Mouse (Mus musculus) embryonic facial prominence, embryonic 14.5 days (tissue): ENCODE measurements at regions not wholly inside any gene's neighbourhood (a gene's known extent, or its start where the extent isn't known, plus 50 kb on each side); places are given as distances from the start of the nearest gene placed in this dataset.

Experiments used
- ATAC-seq: fragments of 200-750 bp; cut with Nextera tagmentation; 2 replicates; pipeline ENCODE4 v1.8.0; 2017; ENCODE audit warnings: low read depth, moderate number of reproducible peaks, moderate TSS enrichment
- DNase-seq: peaks from one replicate; pipeline ENCODE4 v3.0.0-alpha.2; 2015; ENCODE audit warnings: low spot score
- H3K27ac ChIP-seq: fragments of 300-500 bp; sonication (generic); replicated peaks from 2 replicates; pipeline ENCODE4 v1.5.1; 2014; ENCODE audit warnings: low read depth, mild to moderate bottlenecking, low read length, moderate library complexity
- H3K27me3 ChIP-seq: fragments of 300-500 bp; sonication (generic); replicated peaks from 2 replicates; pipeline ENCODE4 v1.6.1; 2014; ENCODE audit warnings: low read length; ENCODE audit not compliant: control insufficient read depth, insufficient read depth
- H3K36me3 ChIP-seq: fragments of 300-500 bp; sonication (generic); 2 replicates; pipeline ENCODE4 v1.6.1; 2014; ENCODE audit warnings: low read length, mixed read lengths; ENCODE audit not compliant: control insufficient read depth, insufficient read depth
- H3K4me1 ChIP-seq: fragments of 300-500 bp; sonication (generic); 2 replicates; pipeline ENCODE4 v1.6.1; 2014; ENCODE audit warnings: antibody characterized with exemption, low read length; ENCODE audit not compliant: control insufficient read depth, insufficient read depth
- H3K4me2 ChIP-seq: fragments of 300-500 bp; sonication (generic); 2 replicates; pipeline ENCODE4 v1.6.1; 2014; ENCODE audit warnings: low read depth, mild to moderate bottlenecking, low read length, moderate library complexity, mixed read lengths
- H3K4me3 ChIP-seq: fragments of 300-500 bp; sonication (generic); 2 replicates; pipeline ENCODE4 v1.5.1; 2014; ENCODE audit warnings: low read depth, mild to moderate bottlenecking, low read length
- H3K9ac ChIP-seq: fragments of 300-500 bp; sonication (generic); 2 replicates; pipeline ENCODE4 v1.6.1; 2014; ENCODE audit warnings: low read depth, mild to moderate bottlenecking, low read length, moderate library complexity, mixed read lengths
- H3K9me3 ChIP-seq: fragments of 300-500 bp; sonication (generic); 2 replicates; pipeline ENCODE4 v1.6.1; 2016; ENCODE audit warnings: low read length; ENCODE audit not compliant: control insufficient read depth
- WGBS: fragments of 180-500 bp; shearing (Covaris S2); extraction: QIAGEN DNeasy Blood & Tissue Kit; methylation state at CpG from one replicate; pipeline ENCODE4 v1.1.7; 2014; 5-methylcytosine and 5-hydroxymethylcytosine counted together

- ATAC-seq (no peak), DNase-seq (no peak)
- H3K9ac ChIP-seq = no peak overlapping the region
- peak overlapping the region; percentile 28 for H3K27ac ChIP-seq
- no peaks in the 10 kb centered on the region for H3K27me3 ChIP-seq
- H3K9me3 ChIP-seq = no peaks in the 10 kb centered on the region
- H3K4me1 ChIP-seq = no peaks in the 10 kb centered on the region
- no peak overlapping the region for H3K4me3 ChIP-seq
- H3K36me3 ChIP-seq = no peaks in the 10 kb centered on the region
- 65% methylated on average over 5 of the region's 5 CpGs for WGBS
- H3K4me2 ChIP-seq = no peak overlapping the region
Measured at GRCm38 (mm10) chr16:24281561-24281960, 111.7 kb upstream of the Lpp start.

- no peak overlapping the region for H3K9ac ChIP-seq
- H3K27ac ChIP-seq = no peak overlapping the region
- 86% methylated on average over 7 of the region's 7 CpGs for WGBS
- ATAC-seq (no peak), DNase-seq (no peak)
- H3K4me2 ChIP-seq = no peak overlapping the region
- H3K4me3 ChIP-seq = no peak overlapping the region
- no peaks in the 10 kb centered on the region for H3K4me1 ChIP-seq
- H3K36me3 ChIP-seq = no peaks in the 10 kb centered on the region
- no peaks in the 10 kb centered on the region for H3K27me3 ChIP-seq
- no peaks in the 10 kb centered on the region for H3K9me3 ChIP-seq
Measured at GRCm38 (mm10) chr16:24277857-24278256, 115.5 kb upstream of the Lpp start.

GRCm38 (mm10) chr16:24262701-24263100 is 130.6 kb upstream of the Lpp start:
- DNase-seq (no peak), ATAC-seq (no peak)
- Histone ChIP-seq H3K36me3 (no peaks in the 10 kb centered on the region), H3K9me3 (no peaks in the 10 kb centered on the region), H3K4me3 (no peak overlapping the region), H3K27ac (no peak overlapping the region), H3K9ac (no peak overlapping the region), H3K4me2 (no peak overlapping the region), H3K27me3 (no peaks in the 10 kb centered on the region), H3K4me1 (no peaks in the 10 kb centered on the region)
- WGBS = 92% methylated on average over 6 of the region's 6 CpGs

- Histone ChIP-seq H3K9ac (no peak overlapping the region), H3K9me3 (no peaks in the 10 kb centered on the region), H3K27me3 (no peaks in the 10 kb centered on the region), H3K4me2 (no peak overlapping the region), H3K4me3 (no peak overlapping the region), H3K27ac (no peak overlapping the region), H3K36me3 (no peaks in the 10 kb centered on the region), H3K4me1 (no peaks in the 10 kb centered on the region)
- DNase-seq = no peak
- ATAC-seq = no peak
- 78% methylated on average over 3 of the region's 3 CpGs for WGBS
Measured at GRCm38 (mm10) chr16:24259711-24260230, 133.5 kb upstream of the Lpp start.

- H3K4me1 ChIP-seq = no peaks in the 10 kb centered on the region
- no peak overlapping the region for H3K9ac ChIP-seq
- ATAC-seq = no peak
- no peaks in the 10 kb centered on the region for H3K9me3 ChIP-seq
- 18% methylated on average over 1 of the region's 1 CpGs for WGBS
- no peaks in the 10 kb centered on the region for H3K36me3 ChIP-seq
- H3K27me3 ChIP-seq = no peaks in the 10 kb centered on the region
- no peak overlapping the region for H3K4me3 ChIP-seq
- H3K4me2 ChIP-seq = no peak overlapping the region
- no peak for DNase-seq
- no peak overlapping the region for H3K27ac ChIP-seq
Measured at GRCm38 (mm10) chr16:24258991-24259390, 134.3 kb upstream of the Lpp start.

GRCm38 (mm10) chr16:24255037-24255436 is 138.3 kb upstream of the Lpp start:
- Histone ChIP-seq H3K27me3 (no peaks in the 10 kb centered on the region), H3K27ac (no peak overlapping the region), H3K9ac (no peak overlapping the region), H3K4me2 (no peak overlapping the region), H3K9me3 (no peaks in the 10 kb centered on the region), H3K4me3 (no peak overlapping the region), H3K4me1 (no peaks in the 10 kb centered on the region), H3K36me3 (no peaks in the 10 kb centered on the region)
- peak; percentile 57 for DNase-seq
- WGBS = 52% methylated on average over 10 of the region's 10 CpGs
- no peak; the same call in 1 of the 2 replicates for ATAC-seq

GRCm38 (mm10) chr16:24254590-24254989 is 138.7 kb upstream of the Lpp start:
- Histone ChIP-seq H3K9ac (no peak overlapping the region), H3K4me2 (no peak overlapping the region), H3K36me3 (no peaks in the 10 kb centered on the region), H3K9me3 (no peaks in the 10 kb centered on the region), H3K4me1 (no peaks in the 10 kb centered on the region), H3K27ac (no peak overlapping the region), H3K27me3 (no peaks in the 10 kb centered on the region), H3K4me3 (no peak overlapping the region)
- DNase-seq (no peak), ATAC-seq (no peak)

- 75% methylated on average over 4 of the region's 4 CpGs for WGBS
- Histone ChIP-seq H3K36me3 (no peaks in the 10 kb centered on the region), H3K4me3 (no peak overlapping the region), H3K4me2 (no peak overlapping the region), H3K27me3 (no peaks in the 10 kb centered on the region), H3K9me3 (no peaks in the 10 kb centered on the region), H3K27ac (no peak overlapping the region), H3K4me1 (no peaks in the 10 kb centered on the region), H3K9ac (no peak overlapping the region)
- DNase-seq (no peak), ATAC-seq (no peak)
Measured at GRCm38 (mm10) chr16:24254143-24254542, 139.2 kb upstream of the Lpp start.

- no peak for ATAC-seq
- no peak overlapping the region for H3K9ac ChIP-seq
- no peaks in the 10 kb centered on the region; the same call in 1 of the 2 replicates for H3K4me1 ChIP-seq
- no peak for DNase-seq
- no peaks in the 10 kb centered on the region for H3K27me3 ChIP-seq
- H3K36me3 ChIP-seq = no peaks in the 10 kb centered on the region
- WGBS = 69% methylated on average over 5 of the region's 5 CpGs
- no peaks in the 10 kb centered on the region for H3K9me3 ChIP-seq
- no peak overlapping the region for H3K27ac ChIP-seq
- no peak overlapping the region for H3K4me3 ChIP-seq
- no peak overlapping the region for H3K4me2 ChIP-seq
Measured at GRCm38 (mm10) chr16:24247291-24247690, 146.0 kb upstream of the Lpp start.
